Mouse (Mus musculus): ENCODE results near the gene Arhgef7.

Arhgef7 gene

DNA sequence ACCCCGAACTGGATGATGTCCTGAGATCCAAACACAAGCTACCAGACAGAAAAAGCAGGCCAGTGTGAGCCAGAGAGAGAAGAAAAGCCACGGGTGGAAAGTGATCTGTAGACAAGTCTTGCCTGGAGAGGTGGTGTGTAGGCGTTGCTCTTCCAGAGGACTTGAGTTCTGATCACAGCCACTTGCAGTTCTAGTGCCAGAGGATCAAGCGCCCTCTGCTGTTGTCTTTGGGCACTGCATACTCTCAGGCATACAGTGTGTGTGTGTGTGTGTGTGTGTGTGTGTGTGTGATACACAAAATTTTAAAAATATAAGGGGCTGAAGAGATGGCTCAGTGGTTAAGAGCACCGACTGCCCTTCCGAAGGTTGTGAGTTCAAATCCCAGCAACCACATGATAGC is 15.3 kb upstream of the Arhgef7 start:
- in situ Hi-C loops (cut with MboI, MseI): no loop called here

DNA sequence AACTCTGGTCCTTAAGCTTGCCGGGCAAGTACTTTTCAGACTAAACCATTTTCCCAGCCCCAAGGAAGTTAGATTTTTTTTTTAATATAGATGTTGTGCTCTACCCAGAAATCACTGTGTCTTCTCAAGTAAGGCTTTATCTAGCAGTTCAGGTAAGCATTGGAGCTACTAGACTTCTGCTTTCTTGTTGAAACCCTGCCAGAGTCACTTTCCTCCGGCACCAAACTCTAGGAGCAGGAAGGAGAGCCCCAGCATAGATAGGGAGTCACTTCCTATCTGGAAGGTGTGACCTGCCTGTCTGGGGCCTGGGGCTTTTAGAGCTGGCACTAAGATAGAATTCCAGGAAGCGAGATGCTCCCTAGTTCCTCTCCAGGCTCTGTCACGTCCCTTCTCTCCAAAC is 10.3 kb upstream of the Arhgef7 start:
- in situ Hi-C loops (cut with MboI, MseI): no loop called here

DNA sequence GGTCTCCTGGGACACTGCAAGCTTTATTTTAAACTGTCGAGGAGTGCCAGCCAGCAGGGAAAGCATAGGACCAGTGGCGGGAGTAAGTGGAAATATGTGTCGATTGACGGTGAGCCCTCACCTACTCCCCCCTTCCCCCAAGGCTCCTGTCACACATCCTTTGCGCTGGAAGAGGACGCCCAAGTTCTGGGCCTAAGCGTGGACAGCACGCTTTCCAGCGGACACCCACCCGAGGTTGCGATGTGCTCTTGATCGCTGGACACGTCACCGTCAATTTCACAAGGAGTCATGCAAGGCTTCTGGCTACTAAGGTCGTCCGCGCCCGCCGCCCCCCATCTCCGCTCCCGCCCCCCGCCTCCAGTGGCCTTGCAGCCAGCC is 259 bp upstream of the Arhgef7 start:
- in situ Hi-C loops (cut with MboI, MseI): no loop called here

DNA sequence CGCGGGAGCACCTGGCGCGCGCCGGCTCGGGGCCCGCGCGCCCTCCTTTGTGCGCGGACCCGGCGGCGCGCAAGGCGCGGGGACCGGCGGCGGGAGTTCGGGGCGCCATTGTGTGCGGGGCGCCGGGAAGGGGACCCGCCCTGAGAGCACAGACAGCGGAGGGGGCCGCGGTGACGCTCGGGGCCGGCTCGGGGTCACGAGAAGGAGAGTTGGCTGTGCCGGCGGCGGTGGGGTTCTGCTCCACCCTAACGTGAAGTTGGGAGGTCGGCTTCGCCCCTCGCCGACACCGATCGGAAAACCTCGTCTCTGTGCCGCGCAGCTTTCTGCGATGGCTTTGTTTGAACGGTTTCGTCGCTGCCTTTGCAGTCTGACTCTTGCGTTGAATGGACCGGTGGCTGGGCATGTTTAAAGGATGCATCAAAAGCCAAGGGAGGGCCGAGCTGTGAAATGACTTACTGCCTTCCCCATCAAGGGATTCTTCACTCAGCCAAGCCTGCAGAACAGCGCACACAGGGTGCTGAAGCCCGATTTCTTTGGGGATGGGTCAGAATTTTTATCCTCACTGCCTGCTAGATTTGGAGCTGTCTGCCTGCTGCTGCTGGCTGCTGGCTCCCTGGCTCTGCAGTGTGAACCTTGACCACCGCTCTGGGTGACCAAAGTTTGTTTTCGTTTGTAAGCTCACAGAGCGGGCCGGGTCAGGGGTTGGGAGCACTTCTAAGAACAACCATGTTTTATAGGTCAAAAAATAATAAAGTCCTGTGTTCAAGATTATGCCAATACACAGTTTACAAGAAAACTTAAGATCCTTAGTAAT is 1.2 kb downstream of the Arhgef7 start:
- in situ Hi-C loops (cut with MboI, MseI): no loop called here

DNA sequence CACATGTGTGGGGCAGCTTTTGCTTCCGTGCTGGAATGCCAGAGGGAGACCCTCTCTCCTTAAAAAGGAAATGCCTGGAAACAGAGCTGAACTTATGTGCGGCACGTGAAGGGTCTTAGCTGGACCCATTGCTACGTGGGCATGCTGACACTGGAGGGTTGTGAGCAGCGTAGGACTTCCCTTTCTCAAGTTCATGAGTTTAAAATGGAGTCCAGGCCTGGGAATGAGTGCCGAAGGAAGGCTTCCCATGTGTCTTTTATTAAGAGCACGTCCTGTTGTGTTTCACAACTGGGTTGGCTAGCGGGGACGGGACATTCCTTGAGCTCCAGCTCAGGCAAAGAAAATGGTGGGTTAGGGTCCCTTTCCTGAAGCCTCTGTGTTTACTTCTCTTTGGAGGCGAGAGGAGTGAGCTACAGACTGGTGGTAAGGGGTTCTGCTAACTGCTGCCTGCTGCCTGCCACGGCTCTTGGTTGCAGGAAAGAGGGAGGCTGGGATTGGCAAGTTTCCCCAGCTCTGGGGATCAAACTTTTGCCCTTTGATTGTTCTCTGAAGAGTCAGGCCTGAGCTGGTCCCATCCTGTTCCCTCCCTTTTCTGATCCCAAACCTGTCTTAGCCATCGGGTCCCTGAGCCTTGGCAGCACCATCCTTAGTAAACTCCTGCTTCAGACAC is 2.9 kb downstream of the Arhgef7 start:
- in situ Hi-C loops (cut with MboI, MseI): no loop called here

DNA sequence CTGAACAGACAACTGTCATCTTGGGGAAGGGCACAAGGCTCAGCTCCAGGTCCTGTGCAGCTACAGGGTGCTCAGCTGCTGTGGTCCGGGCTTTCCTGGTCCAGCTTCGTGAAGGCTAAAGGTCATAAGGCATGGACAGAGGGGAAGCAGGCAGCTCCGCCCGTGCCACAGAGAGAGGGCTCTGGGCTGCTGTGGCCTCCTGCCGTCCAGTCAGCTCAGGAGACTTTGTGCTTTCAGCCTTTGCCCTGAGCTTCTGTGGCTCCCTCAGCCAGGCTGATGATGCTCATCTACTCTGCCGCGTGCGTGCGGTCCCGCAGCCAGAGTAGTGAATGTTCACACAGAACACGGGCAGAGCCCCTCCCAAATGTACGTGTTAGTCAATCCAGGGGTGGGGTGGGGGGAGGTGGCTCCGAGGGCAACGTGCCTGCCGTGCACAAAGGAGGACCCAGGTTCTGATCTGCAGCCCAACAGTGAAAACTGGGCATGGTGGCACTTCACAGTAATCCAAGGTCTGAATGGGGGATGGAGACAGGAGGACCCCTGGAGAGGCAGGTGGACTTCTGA is 8.2 kb downstream of the Arhgef7 start:
- in situ Hi-C loops (cut with MboI, MseI): no loop called here

DNA sequence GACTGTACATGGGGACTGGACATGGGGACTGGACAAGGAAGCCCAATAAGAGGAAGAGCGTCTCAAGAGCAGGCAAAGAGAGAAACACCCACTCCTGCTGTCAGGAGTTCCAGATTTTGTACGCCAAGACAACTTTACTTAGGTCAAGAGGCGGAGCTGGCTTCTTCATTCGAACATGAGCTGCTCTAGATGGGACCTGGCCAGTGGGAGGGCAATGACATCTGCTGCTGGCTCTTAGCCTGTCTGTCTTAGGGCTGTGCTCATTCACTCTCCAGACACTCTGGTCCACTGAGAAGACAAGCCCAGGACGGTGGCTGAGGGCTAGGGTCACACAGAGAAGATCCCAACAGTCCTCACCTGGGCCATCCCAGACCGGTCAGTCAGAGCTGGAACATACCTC is 9.6 kb downstream of the Arhgef7 start:
- in situ Hi-C loops (cut with MboI, MseI): no loop called here

DNA sequence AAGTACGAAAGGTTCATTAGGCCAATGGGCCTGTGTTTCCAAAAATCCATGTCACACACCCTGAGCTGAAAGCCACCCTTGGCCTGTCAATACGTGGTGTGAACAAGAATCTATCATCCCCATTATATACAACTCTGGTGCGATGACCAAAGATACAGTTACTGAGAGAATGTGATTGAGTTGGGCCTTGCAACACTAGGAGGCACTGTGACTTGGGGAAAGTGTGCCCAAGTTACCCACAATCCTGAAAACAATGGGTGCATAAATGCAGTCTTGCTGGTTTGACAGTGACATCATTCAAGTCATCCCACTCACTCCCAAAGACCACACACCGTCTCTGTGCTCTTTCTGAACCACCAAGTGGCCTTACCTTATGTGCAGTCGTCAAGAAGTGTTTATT is 11.6 kb downstream of the Arhgef7 start:
- in situ Hi-C loops (cut with MboI, MseI): no loop called here

DNA sequence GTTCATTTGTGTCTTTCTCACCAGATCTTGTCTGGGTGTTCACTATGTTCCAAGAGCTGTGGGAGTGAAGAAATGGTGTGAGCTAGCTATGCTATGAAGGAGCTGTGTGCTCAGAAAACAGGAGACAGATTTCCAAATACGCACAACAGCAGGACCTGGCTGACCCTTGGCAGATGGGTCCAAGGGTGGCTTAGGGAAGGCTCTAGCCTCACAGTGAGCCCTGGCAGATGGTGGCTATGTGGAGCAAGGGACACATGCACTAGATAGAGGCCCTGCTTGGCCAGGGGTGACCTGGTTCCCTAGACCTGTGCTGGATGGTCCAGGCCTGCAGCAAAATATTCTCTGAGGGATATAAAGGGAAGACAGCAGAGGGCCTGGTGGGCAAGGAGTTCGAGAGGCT is 13.3 kb downstream of the Arhgef7 start:
- in situ Hi-C loops (cut with MboI, MseI): no loop called here

DNA sequence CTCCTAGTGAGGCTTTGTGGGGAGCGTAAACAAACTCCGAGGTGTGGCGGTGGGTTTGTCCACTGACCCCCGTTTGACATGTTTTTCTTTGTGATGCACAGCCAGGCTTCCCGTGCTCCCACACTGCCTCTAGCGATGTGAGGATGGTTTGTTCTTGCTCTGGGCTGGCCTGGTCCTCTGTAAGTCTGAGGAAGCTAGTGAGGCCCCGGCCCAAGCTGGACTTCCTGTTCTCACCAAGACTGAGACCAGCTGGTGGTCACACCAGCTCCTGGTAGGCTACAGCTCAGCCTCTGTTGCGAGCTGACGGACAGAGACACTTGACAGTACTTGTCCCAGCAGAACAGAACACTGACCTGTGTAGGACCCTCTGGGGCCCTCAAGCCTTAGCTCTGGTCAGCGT is 16.1 kb downstream of the Arhgef7 start:
- in situ Hi-C loops (cut with MboI, MseI): no loop called here

DNA sequence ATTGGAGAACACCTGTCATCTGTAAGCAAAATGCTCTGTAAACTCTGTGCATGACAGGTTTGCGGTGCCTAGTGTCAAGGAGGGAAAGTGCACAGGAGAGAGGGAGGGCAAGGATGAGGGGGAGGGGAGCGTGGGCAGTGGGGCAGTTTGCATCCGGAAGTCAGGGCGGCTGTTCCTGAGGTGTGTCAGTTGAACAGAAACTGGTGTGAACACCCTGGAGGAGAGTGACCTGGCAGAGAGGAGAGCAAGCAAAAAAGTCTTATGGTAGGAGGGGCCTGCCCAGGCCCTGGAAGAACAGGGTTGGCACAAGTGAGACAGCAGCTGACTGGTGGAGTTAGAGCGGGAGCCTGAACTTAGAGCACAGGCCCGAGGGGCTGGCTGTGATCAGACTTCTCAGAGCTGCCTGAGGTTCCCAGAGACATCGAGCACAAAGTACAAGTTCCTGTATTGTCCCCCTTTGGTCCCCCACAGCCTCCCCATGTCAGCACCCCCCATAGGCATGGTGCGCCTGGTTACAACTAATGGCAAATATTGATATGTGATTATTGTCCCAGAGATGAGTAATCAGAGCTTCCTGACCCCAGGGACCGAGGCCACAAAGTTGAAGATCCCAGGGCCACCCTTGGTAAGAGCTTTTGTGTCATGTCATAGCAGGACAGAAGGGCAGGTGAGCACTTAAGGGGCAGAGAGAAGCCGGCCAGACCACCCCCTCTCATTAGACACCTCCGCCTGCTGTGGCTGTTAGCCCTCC is 19.5 kb downstream of the Arhgef7 start:
- in situ Hi-C loops (cut with MboI, MseI): no loop called here

DNA sequence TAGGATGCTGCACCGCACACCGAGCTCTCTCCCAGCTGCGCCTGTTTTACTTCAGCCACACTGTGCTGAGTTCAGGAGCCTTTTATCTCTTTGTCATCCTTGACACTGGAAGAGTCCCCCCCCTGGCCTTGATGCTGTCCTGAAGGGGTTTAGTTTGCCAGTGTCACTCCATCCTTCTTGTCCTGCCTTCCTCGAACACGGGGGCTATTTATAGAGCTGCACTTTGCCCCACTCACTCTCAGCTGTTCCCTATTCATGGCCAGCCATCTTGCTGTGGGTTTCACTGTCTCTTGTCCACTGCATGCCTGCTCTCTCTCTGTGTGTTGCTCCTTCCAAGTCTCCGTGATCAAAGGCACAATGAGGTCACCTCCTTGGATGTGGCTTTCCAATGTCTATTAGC is 22.0 kb downstream of the Arhgef7 start:
- in situ Hi-C loops (cut with MboI, MseI): no loop called here

DNA sequence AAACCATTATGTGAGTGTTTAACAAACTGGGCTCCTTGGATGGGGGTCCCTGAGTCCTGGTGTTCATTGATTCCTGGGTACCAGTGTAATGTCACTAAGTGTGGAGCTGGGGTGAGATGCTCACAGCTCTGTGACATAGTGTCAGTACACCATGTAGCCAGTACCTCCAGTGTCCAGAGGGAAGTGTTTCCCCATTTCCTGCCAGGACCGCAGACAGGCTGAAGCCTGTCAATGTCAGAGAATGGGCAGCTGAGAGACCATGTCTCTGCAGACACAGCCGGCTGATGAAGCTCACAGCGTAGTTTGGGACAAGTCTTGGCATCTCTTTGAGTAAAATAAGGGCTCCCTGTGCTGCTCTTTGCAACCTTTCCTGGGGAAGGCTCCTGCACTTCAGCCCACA is 24.8 kb downstream of the Arhgef7 start:
- in situ Hi-C loops (cut with MboI, MseI): loop anchor here (10.0 kb wide), 1 partner anchor 198 kb away; the partner anchor contains the start of genes Cars2 and Ing1

DNA sequence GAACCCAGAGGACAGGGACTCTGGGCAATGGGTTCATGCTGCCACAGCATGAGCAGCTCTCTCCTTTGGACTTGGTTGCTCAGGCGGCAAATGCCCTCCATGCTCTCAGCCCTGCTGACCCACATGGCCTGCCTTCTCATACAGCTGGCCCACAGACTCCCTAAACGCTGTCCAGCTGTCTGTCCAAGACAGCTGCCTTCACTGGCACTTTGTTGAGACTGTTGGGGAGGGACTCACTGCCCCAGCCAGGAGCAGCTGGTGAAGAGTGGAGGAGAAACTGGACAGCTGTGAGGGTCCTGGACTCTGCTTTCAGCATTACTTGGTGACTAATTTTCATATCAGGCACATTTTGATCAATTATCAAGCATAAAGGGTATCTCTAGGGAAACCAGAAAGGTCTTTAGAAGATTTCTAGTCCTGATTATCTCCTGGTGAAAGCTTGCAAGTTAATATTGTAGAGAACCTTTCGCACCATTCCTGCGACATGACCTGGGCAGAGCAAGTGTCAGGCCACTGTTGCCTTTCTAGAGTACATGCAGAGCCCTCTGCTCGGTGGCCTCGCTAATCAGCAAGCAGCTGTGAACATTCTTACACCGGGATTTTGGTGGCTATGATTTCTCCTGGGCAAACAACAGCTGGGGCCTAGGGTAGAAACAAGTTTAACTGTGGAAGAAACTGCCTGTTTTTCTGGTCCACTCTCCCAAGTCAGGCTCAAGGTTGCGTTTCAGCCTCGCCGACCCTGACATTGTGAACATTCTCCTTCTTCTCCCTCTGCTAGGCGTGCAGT is 25.8 kb downstream of the Arhgef7 start:
- in situ Hi-C loops (cut with MboI, MseI): loop anchor here (10.0 kb wide), 1 partner anchor 199 kb away; the partner anchor contains the start of genes Cars2 and Ing1

DNA sequence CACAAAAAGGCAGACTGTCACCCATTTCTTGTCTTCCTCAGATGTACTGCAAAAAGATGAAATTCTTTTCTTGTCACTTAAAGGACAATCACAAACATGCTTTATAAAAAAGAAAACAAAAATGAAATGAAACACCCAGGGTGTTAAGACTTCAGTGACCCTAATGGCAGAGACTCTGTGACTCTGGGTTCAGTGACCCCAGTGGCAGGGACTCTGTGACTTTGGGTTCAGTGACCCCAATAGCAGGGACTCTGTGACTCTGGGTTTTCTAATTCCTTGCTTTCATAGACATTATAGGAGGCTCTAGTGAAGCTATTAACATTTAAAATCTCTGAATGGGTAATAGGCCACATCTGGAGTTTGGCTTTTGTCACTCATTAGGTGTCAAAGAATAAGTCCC is 27.2 kb downstream of the Arhgef7 start:
- in situ Hi-C loops (cut with MboI, MseI): loop anchor here (10.0 kb wide), 1 partner anchor 200 kb away; the partner anchor contains the start of genes Cars2 and Ing1

DNA sequence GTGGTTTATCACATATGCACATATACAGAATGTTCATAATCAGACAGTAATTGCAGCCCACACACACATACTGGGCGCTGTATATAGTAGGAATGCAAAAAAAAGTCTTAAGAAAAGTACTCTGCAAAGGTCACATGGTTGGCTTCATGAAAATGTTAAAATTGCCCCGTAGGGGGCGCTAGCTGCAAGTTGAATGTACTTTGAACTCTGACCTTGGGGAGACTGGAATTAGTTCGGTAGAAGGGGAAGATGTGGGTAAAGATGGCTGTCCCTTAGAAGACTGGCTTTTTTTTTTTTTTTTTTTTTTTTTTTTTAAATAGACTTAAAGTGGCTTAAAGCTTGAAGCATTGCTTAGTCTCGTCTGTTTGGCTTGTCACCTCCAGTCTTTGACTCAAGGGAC is 28.4 kb downstream of the Arhgef7 start:
- in situ Hi-C loops (cut with MboI, MseI): loop anchor here (10.0 kb wide), 1 partner anchor 201 kb away; the partner anchor contains the start of genes Cars2 and Ing1

DNA sequence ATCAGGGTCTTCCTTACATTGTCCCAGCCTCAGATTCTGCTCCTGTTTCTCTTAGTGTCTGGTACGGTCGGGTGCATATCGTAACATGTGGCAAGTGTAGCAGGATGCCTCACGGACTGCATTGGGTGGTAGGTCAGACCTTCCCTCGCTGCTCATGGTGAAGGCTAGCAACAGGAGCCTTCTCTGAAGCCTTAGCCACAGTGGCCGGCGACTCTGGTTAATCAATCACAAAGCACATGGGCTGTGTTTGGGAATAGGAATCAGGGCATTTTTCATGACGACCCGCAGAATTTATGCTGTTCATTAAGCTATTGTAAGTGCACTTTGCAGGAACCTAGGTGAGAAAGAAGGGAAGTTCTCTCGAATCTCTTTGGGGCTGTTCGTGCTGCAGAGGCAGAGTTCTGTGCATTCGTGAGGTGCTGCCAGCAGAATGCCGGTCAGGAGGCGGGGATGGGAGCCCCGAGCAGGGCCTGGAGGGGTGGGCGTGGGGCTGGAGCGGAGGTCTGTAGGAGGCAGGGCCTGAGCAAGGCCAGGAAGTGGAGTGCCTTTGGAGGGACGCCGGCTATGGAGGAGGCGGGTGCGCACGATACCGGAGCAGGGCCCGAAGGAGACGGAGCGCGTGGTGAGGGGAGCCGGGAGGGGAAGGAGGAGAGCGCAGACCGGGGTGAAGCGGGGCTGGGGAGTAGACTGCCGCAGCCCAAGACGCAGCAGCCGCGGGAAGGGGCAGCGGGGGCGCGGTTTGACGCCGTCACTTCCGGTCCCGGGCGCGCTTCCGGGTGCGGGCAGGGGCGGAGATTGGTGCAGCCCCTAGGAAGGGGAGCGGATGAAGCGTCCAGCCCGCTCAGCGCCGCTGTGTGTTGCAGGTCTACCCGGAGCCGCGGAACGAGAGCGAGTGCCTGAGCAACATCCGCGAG is 30.3 kb downstream of the Arhgef7 start:
- in situ Hi-C loops (cut with MboI, MseI): loop anchor here (10.0 kb wide), 1 partner anchor 203 kb away; the partner anchor contains the start of genes Cars2 and Ing1

DNA sequence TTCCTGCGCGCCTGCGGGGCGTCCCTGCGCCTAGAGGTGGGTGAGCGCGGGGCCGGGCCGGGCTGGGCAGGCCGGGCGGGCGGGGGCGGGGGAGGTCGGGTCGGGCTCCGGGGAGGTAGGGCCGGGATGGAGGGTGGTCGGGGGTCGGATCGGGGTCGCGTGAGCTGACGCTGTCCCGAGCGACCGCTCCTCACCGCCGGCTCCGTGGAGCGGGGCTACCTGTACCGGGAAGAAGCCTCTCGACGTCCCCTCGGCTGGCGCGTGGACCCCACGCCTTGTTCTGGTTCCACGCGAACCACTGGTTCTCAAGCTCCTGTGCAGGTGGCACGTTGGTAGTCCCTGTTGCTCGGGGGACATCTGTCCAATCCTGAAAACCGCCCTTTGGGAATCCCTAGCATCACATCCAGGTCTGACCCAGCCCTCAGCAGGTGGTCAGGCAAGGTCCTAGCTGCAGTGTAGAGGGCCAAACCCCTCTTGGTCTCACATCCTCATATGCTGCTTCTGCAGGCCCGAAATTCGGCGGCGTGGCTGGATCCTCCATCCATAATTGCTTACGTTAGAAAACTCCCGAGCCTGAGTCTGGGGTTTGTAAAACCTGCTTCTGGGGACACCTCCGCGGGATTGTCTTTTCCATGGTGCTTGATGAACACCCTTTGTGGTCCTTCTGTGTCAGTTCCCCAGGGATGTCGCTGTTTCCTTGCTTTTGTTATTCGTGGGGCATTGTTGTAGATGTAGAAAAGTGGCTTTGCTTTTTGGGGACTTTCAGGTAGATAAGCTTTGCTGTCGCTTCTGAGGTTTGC is 31.2 kb downstream of the Arhgef7 start:
- in situ Hi-C loops (cut with MboI, MseI): loop anchor here (10.0 kb wide), 1 partner anchor 204 kb away; the partner anchor contains the start of genes Cars2 and Ing1

DNA sequence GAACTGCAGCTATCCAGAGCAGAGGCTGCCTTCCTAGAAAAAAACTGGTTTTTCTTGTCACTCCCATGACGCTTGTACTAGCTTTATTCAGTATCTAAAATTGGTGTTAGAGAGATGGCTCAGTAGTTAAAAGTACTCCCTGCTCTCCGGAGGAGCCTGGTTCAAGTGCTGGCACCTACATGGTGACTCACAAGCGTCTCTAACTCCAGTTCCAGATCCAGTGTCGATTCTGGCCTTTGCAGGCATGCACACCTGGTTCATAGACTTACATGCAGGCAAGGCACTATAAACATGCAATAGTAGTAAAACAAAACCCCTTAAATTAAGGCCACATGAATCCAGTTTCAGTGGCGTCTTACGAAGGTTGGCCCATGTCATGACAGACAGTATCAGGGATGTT is 34.0 kb downstream of the Arhgef7 start:
- in situ Hi-C loops (cut with MboI, MseI): no loop called here

All from T-helper 2 cell (primary cell).